Mouse (Mus musculus): ENCODE measurements around the gene Sept1.

The Sept1 gene

GRCm38 (mm10) chr7:127232622-127233367, at the start of gene Sept1, which contains the start of gene Zfp553:
Gene Sept1, minus strand, starts transcription at chr7:127233130.
Gene Zfp553, plus strand, starts transcription at chr7:127233061.
- DNase-seq: peak; percentile 91

- DNase-seq: no peak
These were observed 49.3 kb upstream of the Sept1 start for GRCm38 (mm10) chr7:127282190-127282589.

- DNase-seq: no peak
These were observed 48.2 kb upstream of the Sept1 start for GRCm38 (mm10) chr7:127281114-127281513.

- DNase-seq: no peak
These were observed 47.2 kb upstream of the Sept1 start for GRCm38 (mm10) chr7:127280092-127280491.

GRCm38 (mm10) chr7:127278311-127278710, 45.4 kb upstream of the Sept1 start:
- peak; percentile 75 for DNase-seq

- peak; percentile 45 for DNase-seq
These were observed 43.6 kb upstream of the Sept1 start for GRCm38 (mm10) chr7:127276519-127276961.

GRCm38 (mm10) chr7:127273925-127274789, 41.2 kb upstream of the Sept1 start, which contains the start of gene Sephs2:
Gene Sephs2, minus strand, starts transcription at chr7:127274055.
- DNase-seq: peak; percentile 96

- peak; percentile 67 for DNase-seq
These were observed 40.4 kb upstream of the Sept1 start for GRCm38 (mm10) chr7:127273118-127273923.

- DNase-seq: no peak
These were observed 39.6 kb upstream of the Sept1 start for GRCm38 (mm10) chr7:127272566-127272965.

GRCm38 (mm10) chr7:127271093-127271492, 38.2 kb upstream of the Sept1 start:
- no peak for DNase-seq

GRCm38 (mm10) chr7:127270666-127271065, 37.7 kb upstream of the Sept1 start:
- no peak for DNase-seq

GRCm38 (mm10) chr7:127270256-127270655, 37.3 kb upstream of the Sept1 start:
- DNase-seq: no peak

- DNase-seq: no peak
These were observed 30.6 kb upstream of the Sept1 start for GRCm38 (mm10) chr7:127263526-127263925.

GRCm38 (mm10) chr7:127262218-127262961, 29.5 kb upstream of the Sept1 start:
- peak; percentile 31 for DNase-seq

GRCm38 (mm10) chr7:127260309-127261111, 27.6 kb upstream of the Sept1 start, which contains the start of gene Dctpp1:
Gene Dctpp1, minus strand, starts transcription at chr7:127260709.
- DNase-seq: peak; percentile 98

- DNase-seq: no peak
These were observed 26.4 kb upstream of the Sept1 start for GRCm38 (mm10) chr7:127259186-127259905.

GRCm38 (mm10) chr7:127256518-127256917, 23.6 kb upstream of the Sept1 start:
- no peak for DNase-seq

- no peak for DNase-seq
These were observed 23.0 kb upstream of the Sept1 start for GRCm38 (mm10) chr7:127255965-127256364.

GRCm38 (mm10) chr7:127255008-127255407, 22.1 kb upstream of the Sept1 start:
- DNase-seq: no peak
